Mouse (Mus musculus): ENCODE results near the gene BC004004. TPM values are rescaled to one million over a fixed set of nuclear protein-coding genes. Genes with fewer than 3 reads are reported as not detected.

BC004004 gene
- polyA plus RNA-seq, 1 experiment from 2014 or later = 105 TPM

DNA sequence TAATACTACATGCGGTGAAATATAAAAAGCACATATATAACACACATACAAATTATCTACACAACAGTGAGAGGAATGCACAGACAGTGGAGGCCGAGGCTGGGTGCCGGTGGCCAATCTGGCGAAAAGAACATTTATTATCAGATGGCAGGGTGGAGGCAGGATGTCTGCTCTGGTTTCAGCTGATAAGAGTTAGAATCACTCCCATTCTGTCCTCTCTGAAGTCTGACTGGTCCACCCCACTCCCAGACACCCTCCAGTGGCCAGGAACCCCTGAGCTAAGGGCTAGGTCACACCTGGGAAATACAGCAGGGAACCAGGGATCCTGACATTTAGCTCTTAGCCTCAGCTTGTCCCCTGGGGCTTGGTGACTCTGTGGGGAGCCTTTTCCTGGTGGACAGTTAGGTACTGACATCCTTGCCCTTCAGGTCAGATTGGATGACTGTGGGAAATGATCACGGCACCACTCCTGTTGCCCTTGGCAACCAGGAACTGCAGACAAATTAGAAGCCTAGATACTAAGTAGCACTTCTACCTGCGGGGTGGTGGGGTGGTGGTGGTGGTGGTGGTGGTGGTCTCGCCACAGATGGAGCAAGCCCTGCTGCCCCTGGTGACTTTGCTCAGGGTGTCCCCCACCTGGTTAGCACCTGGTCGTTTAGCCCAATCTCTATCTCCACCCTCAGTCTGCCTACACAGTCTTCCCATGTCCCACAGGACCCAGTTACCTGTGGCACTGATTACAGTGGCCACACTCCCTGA, 51.5 kb downstream of the BC004004 start:
- WGBS (ENCODE audit: insufficient replicate concordance) = 52% methylated on average over 8 of the region's 8 CpGs
- DNase-seq = no peak
- Histone ChIP-seq H3K9me3 (ENCODE audit: low read length) (no peaks in the 10 kb centered on the region), H3K4me1 (ENCODE audit: insufficient read depth) (no peaks in the 10 kb centered on the region; the same call in 1 of the 2 replicates), H3K4me2 (ENCODE audit: low read depth, low read length) (peak overlapping the region; percentile 45), H3K27ac (ENCODE audit: low read depth) (no peak overlapping the region), H3K27me3 (ENCODE audit: insufficient read depth, low read length) (0 out of 2 replicates have a peak, but pooled peaks cover 3% of the 10 kb centered on the region), H3K9ac (replicated peaks) (no peak overlapping the region), H3K4me3 (ENCODE audit: low read depth, low read length) (peak overlapping the region; percentile 34), H3K36me3 (replicated peaks; ENCODE audit: insufficient read depth, low read length) (no peaks in the 10 kb centered on the region)
- no peak for ATAC-seq
- 0 out of 2 replicates have a peak, but pooled peaks have one; percentile 4 for TF ChIP-seq CTCF (IDR thresholded peaks at IDR 0.05; ENCODE audit: low read depth)
- no peak for TF ChIP-seq EP300 (IDR thresholded peaks at IDR 0.05; ENCODE audit: low read depth)

GRCm38 (mm10) chr17:29321765-29322602, 53.4 kb downstream of the BC004004 start:
- no peak overlapping the region for H3K4me3 ChIP-seq (ENCODE audit: low read depth, low read length)
- H3K27me3 ChIP-seq (ENCODE audit: insufficient read depth, low read length) = 0 out of 2 replicates have a peak, but pooled peaks cover 9% of the 10 kb centered on the region
- H3K9ac ChIP-seq (replicated peaks) = no peak overlapping the region
- no peak overlapping the region; the same call in 1 of the 2 replicates for H3K4me2 ChIP-seq (ENCODE audit: low read depth, low read length)
- no peaks in the 10 kb centered on the region for H3K36me3 ChIP-seq (replicated peaks; ENCODE audit: insufficient read depth, low read length)
- no peak for TF ChIP-seq EP300 (IDR thresholded peaks at IDR 0.05; ENCODE audit: low read depth)
- TF ChIP-seq CTCF (IDR thresholded peaks at IDR 0.05; ENCODE audit: low read depth) = no peak
- H3K4me1 ChIP-seq (ENCODE audit: insufficient read depth) = no peaks in the 10 kb centered on the region; the same call in 1 of the 2 replicates
- WGBS (ENCODE audit: insufficient replicate concordance) = 60% methylated on average over 41 of the region's 41 CpGs
- H3K27ac ChIP-seq (ENCODE audit: low read depth) = no peak overlapping the region
- ATAC-seq (no peak), DNase-seq (no peak)
- H3K9me3 ChIP-seq (ENCODE audit: low read length) = no peaks in the 10 kb centered on the region

- H3K4me2 ChIP-seq (ENCODE audit: low read depth, low read length) = no peak overlapping the region; the same call in 1 of the 2 replicates
- no peak overlapping the region for H3K27ac ChIP-seq (ENCODE audit: low read depth)
- TF ChIP-seq CTCF (IDR thresholded peaks at IDR 0.05; ENCODE audit: low read depth) (no peak), EP300 (IDR thresholded peaks at IDR 0.05; ENCODE audit: low read depth) (no peak)
- H3K9me3 ChIP-seq (ENCODE audit: low read length) = no peaks in the 10 kb centered on the region
- peak; percentile 52 for DNase-seq
- H3K9ac ChIP-seq (replicated peaks) = no peak overlapping the region
- H3K4me3 ChIP-seq (ENCODE audit: low read depth, low read length) = no peak overlapping the region
- peak; percentile 71 for ATAC-seq
- H3K4me1 ChIP-seq (ENCODE audit: insufficient read depth) = no peaks in the 10 kb centered on the region; the same call in 1 of the 2 replicates
- 0 out of 2 replicates have a peak, but pooled peaks cover 9% of the 10 kb centered on the region for H3K27me3 ChIP-seq (ENCODE audit: insufficient read depth, low read length)
- no peaks in the 10 kb centered on the region for H3K36me3 ChIP-seq (replicated peaks; ENCODE audit: insufficient read depth, low read length)
- WGBS (ENCODE audit: insufficient replicate concordance) = 49% methylated on average over 18 of the region's 18 CpGs
Measured at GRCm38 (mm10) chr17:29322603-29322962, 54.0 kb downstream of the BC004004 start.

GRCm38 (mm10) chr17:29323625-29324024, 55.0 kb downstream of the BC004004 start:
- TF ChIP-seq EP300 (IDR thresholded peaks at IDR 0.05; ENCODE audit: low read depth) (peak; percentile 16; the same call in 1 of the 2 replicates), CTCF (IDR thresholded peaks at IDR 0.05; ENCODE audit: low read depth) (no peak)
- 0 out of 2 replicates have a peak, but pooled peaks cover 9% of the 10 kb centered on the region for H3K27me3 ChIP-seq (ENCODE audit: insufficient read depth, low read length)
- no peaks in the 10 kb centered on the region for H3K9me3 ChIP-seq (ENCODE audit: low read length)
- no peak for ATAC-seq
- WGBS (ENCODE audit: insufficient replicate concordance) = 53% methylated on average over 3 of the region's 3 CpGs
- H3K36me3 ChIP-seq (replicated peaks; ENCODE audit: insufficient read depth, low read length) = no peaks in the 10 kb centered on the region
- no peak overlapping the region for H3K27ac ChIP-seq (ENCODE audit: low read depth)
- H3K4me3 ChIP-seq (ENCODE audit: low read depth, low read length) = no peak overlapping the region
- H3K4me2 ChIP-seq (ENCODE audit: low read depth, low read length) = no peak overlapping the region
- no peak overlapping the region for H3K9ac ChIP-seq (replicated peaks)
- no peaks in the 10 kb centered on the region; the same call in 1 of the 2 replicates for H3K4me1 ChIP-seq (ENCODE audit: insufficient read depth)
- no peak for DNase-seq

- DNase-seq = no peak
- 77% methylated on average over 13 of the region's 13 CpGs for WGBS (ENCODE audit: insufficient replicate concordance)
- Histone ChIP-seq H3K4me1 (ENCODE audit: insufficient read depth) (no peaks in the 10 kb centered on the region), H3K27ac (ENCODE audit: low read depth) (no peak overlapping the region), H3K36me3 (replicated peaks; ENCODE audit: insufficient read depth, low read length) (no peaks in the 10 kb centered on the region), H3K4me2 (ENCODE audit: low read depth, low read length) (no peak overlapping the region), H3K27me3 (ENCODE audit: insufficient read depth, low read length) (0 out of 2 replicates have a peak, but pooled peaks cover 9% of the 10 kb centered on the region), H3K4me3 (ENCODE audit: low read depth, low read length) (no peak overlapping the region), H3K9ac (replicated peaks) (no peak overlapping the region), H3K9me3 (ENCODE audit: low read length) (no peaks in the 10 kb centered on the region)
- TF ChIP-seq CTCF (IDR thresholded peaks at IDR 0.05; ENCODE audit: low read depth) = no peak
- no peak for TF ChIP-seq EP300 (IDR thresholded peaks at IDR 0.05; ENCODE audit: low read depth)
- no peak for ATAC-seq
Measured at GRCm38 (mm10) chr17:29325831-29326230, 57.2 kb downstream of the BC004004 start.

Data from liver, postnatal 0 days (tissue).